Mouse (Mus musculus): ENCODE measurements around the gene Ssh1.

DNA sequence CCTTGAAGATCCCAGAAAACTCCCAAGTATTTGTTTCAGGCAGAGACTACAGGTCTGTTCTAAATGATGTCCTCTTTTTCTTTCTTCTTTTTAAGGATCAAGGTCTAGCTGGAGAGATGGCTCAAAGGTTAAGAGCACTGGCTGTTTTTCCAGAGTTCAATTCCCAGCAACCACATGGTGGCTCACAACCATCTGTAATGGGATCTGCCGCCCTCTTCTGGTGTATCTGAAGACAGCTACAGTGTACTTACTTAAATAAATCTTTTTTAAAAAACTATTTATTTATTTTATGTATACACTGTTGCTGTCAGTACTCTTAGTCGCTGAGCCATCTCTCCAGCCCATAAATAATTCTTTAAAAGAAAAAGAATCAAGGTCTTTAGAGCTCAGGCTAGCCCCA is 46.4 kb downstream of the Ssh1 start:
- TF ChIP-seq USF1 (IDR thresholded peaks at IDR 0.05; ENCODE audit: low read depth) (no peak), CTCF (IDR thresholded peaks at IDR 0.05; ENCODE audit: control insufficient read depth, insufficient read depth, insufficient read length) (no peak), MAX (IDR thresholded peaks at IDR 0.05) (no peak), MYOG (IDR thresholded peaks at IDR 0.05; ENCODE audit: control insufficient read depth, extremely low read depth, insufficient read length) (no peak)

Measured in C2C12 (cell line).